Mouse (Mus musculus) cerebellum, postnatal 4 days (tissue): ENCODE measurements around the gene Kcnk18.

ENCODE experiments used
- DNase-seq, 2 experiments: peaks; one replicate each; pipeline ENCODE4 v3.0.0; 2022; ENCODE audit warnings: low spot score in 2 of 2, mixed read lengths in 1 of 2

The Kcnk18 gene

GRCm38 (mm10) chr19:59218991-59219390, at the start of gene Kcnk18:
TSS of gene Kcnk18 (plus strand) at chr19:59219214.
- DNase-seq = no peak

- DNase-seq = no peak
Measured at GRCm38 (mm10) chr19:59169936-59170765, 48.9 kb upstream of the Kcnk18 start, which contains the start of gene Vax1. TSS of gene Vax1 (minus strand) at chr19:59170056.

- no peak for DNase-seq
Measured at GRCm38 (mm10) chr19:59170766-59171095, 48.3 kb upstream of the Kcnk18 start.

- DNase-seq = no peak
Measured at GRCm38 (mm10) chr19:59171151-59171870, 47.7 kb upstream of the Kcnk18 start.

GRCm38 (mm10) chr19:59171871-59172245, 47.2 kb upstream of the Kcnk18 start:
- no peak for DNase-seq

GRCm38 (mm10) chr19:59172781-59173180, 46.2 kb upstream of the Kcnk18 start:
- no peak for DNase-seq

- DNase-seq = no peak
Measured at GRCm38 (mm10) chr19:59173341-59174015, 45.5 kb upstream of the Kcnk18 start.

GRCm38 (mm10) chr19:59184000-59184399, 35.0 kb upstream of the Kcnk18 start:
- DNase-seq = no peak

- no peak for DNase-seq
Measured at GRCm38 (mm10) chr19:59188981-59189380, 30.0 kb upstream of the Kcnk18 start.

- no peak for DNase-seq
Measured at GRCm38 (mm10) chr19:59190431-59191122, 28.4 kb upstream of the Kcnk18 start.

GRCm38 (mm10) chr19:59191123-59191505, 27.9 kb upstream of the Kcnk18 start:
- no peak for DNase-seq

- no peak for DNase-seq
Measured at GRCm38 (mm10) chr19:59192491-59192890, 26.5 kb upstream of the Kcnk18 start.

GRCm38 (mm10) chr19:59193456-59193855, 25.6 kb upstream of the Kcnk18 start:
- no peak for DNase-seq

- no peak for DNase-seq
Measured at GRCm38 (mm10) chr19:59193986-59194820, 24.8 kb upstream of the Kcnk18 start.

GRCm38 (mm10) chr19:59195181-59195770, 23.7 kb upstream of the Kcnk18 start:
- DNase-seq = no peak

GRCm38 (mm10) chr19:59196111-59196666, 22.8 kb upstream of the Kcnk18 start:
- DNase-seq = peak; percentile 39 to 68

GRCm38 (mm10) chr19:59198161-59198560, 20.9 kb upstream of the Kcnk18 start:
- DNase-seq = peak in 1 of 2 experiments; percentile 31

- DNase-seq = peak; percentile 73 to 80
Measured at GRCm38 (mm10) chr19:59208475-59208874, 10.5 kb upstream of the Kcnk18 start.

- no peak for DNase-seq
Measured at GRCm38 (mm10) chr19:59208986-59209385, 10.0 kb upstream of the Kcnk18 start.

GRCm38 (mm10) chr19:59216891-59217290, 2.1 kb upstream of the Kcnk18 start:
- no peak for DNase-seq
